Mouse (Mus musculus): ENCODE data around the gene Hnrnpul2.

DNA sequence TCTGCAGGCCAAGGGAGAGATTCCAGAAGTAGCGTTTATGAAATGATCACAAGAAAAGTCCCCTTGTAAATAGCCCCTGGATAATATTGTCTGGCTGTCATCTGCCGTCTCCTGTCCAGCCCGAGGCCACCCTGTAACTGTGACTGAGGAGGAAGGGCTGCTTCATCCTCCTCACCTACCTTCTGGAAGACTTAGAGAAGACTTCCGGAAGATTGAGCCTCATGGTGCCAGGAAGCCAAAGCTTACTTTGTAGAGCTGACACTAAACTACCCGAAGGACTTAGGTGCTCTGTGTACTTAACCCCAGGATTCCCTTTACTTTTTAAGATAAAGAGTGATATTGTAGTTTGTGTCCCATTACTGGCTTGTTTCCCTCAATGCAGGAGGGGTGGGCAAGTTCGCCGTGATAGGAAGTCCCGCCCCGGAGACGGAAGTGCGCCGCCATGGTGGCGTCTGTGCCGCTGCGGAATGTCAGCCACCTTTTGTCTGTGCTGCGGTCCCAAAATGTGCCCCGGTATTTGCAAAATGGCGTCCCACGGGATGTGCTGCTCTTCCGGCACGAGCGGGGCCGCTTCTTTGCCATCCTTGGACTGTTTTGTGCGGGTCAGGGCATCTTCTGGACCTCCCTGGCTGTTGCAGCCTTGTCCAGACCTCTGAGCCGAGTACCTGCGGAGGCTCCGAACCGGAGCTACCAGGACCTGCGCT, 49.1 kb upstream of the Hnrnpul2 start, which contains the start of gene Tmem223:
- TF ChIP-seq CTCF (IDR thresholded peaks at IDR 0.05; ENCODE audit: control insufficient read depth, insufficient read depth, insufficient replicate concordance, low read depth, low read length) = no peak
- peak; percentile 76 for TF ChIP-seq POLR2A (IDR thresholded peaks at IDR 0.05; ENCODE audit: control insufficient read depth, low read depth, low read length)
